In the genomic region with DNA sequence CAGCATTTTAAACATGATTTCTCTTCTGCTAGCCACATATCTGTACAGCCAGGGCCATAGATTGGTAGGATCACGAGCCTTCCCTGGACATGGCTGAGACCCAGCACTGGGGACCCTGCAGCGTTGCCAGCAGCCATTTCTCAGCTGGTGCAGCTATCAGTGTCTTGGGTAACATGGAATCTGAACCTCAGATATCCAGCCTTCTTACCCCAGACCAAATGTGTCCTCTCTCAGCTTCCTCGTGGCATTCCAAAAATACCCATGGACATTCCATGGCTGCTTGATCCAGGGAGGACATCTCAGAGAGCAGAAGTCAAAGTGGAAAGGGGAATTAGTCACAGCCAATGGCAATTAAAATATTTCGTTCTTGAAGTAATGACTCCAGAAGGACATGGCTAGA, we compare ENCODE assay signal across 13 mouse cellular contexts.
DNase-seq lines count a peak whose midpoint lies in the region; ATAC-seq and TF ChIP-seq lines count a peak whose summit lies in the region.
"Had no signal": no experiment of that assay in that cellular context is flagged by ENCODE, and none has a peak within 500 bp of the region (broad histone marks: within the 10 kb centered on the region; RNA-seq: fewer than 3 reads in every experiment).

No protein-coding gene starts in this region.

- no peak overlapping the region for H3K9ac ChIP-seq in heart, embryonic 14.5 days (ENCODE audit: low read length)
- H3K9ac ChIP-seq in lung, embryonic 14.5 days, result no peak overlapping the region
- H3K9ac ChIP-seq in embryonic facial prominence, embryonic 11.5 days (replicated peaks; ENCODE audit: low read length), result no peak overlapping the region
- H3K9ac ChIP-seq in limb, embryonic 12.5 days (replicated peaks), result no peak overlapping the region
- H3K9ac ChIP-seq: liver, embryonic 13.5 days had no signal

- no peak for TF ChIP-seq CTCF in lung, embryonic 14.5 days (IDR thresholded peaks at IDR 0.05; ENCODE audit: low read depth)

- no peaks in the 10 kb centered on the region for H3K36me3 ChIP-seq in heart, embryonic 14.5 days (ENCODE audit: control insufficient read depth, insufficient read depth, low read length)
- no peaks in the 10 kb centered on the region for H3K36me3 ChIP-seq in lung, embryonic 14.5 days (ENCODE audit: insufficient read depth)
- no peaks in the 10 kb centered on the region for H3K36me3 ChIP-seq in embryonic facial prominence, embryonic 11.5 days (replicated peaks; ENCODE audit: control insufficient read depth, insufficient read depth, low read depth, low read length)
- H3K36me3 ChIP-seq in limb, embryonic 12.5 days, result peaks cover 11% of the 10 kb centered on the region; the same call in 1 of the 2 replicates
- H3K36me3 ChIP-seq: liver, embryonic 13.5 days had no signal

- no peak overlapping the region for H3K4me2 ChIP-seq in heart, embryonic 14.5 days (ENCODE audit: low read length)
- no peak overlapping the region for H3K4me2 ChIP-seq in lung, embryonic 14.5 days
- H3K4me2 ChIP-seq in embryonic facial prominence, embryonic 11.5 days (ENCODE audit: low read depth, low read length), result no peak overlapping the region
- H3K4me2 ChIP-seq in limb, embryonic 12.5 days, result no peak overlapping the region; the same call in 1 of the 2 replicates
- H3K4me2 ChIP-seq: liver, embryonic 13.5 days; midbrain, embryonic 11.5 days had no signal

- peaks cover 9 to 21% of the 10 kb centered on the region in 2 experiments for H3K4me1 ChIP-seq in heart, embryonic 14.5 days (ENCODE audit: control insufficient read depth in 2 of 2, insufficient read depth in 2 of 2, low read length in 2 of 2)
- peaks cover 7% of the 10 kb centered on the region for H3K4me1 ChIP-seq in lung, embryonic 14.5 days (ENCODE audit: insufficient read depth)
- no peaks in the 10 kb centered on the region for H3K4me1 ChIP-seq in embryonic facial prominence, embryonic 11.5 days (ENCODE audit: control insufficient read depth, insufficient read depth, low read length)
- H3K4me1 ChIP-seq in limb, embryonic 12.5 days (replicated peaks), result peaks cover 68% of the 10 kb centered on the region
- H3K4me1 ChIP-seq: liver, embryonic 13.5 days had no signal

- no peaks in the 10 kb centered on the region for H3K27me3 ChIP-seq in heart, embryonic 14.5 days (ENCODE audit: control insufficient read depth, insufficient read depth, low read length)
- no peaks in the 10 kb centered on the region for H3K27me3 ChIP-seq in lung, embryonic 14.5 days (ENCODE audit: insufficient read depth, low read length)
- no peaks in the 10 kb centered on the region for H3K27me3 ChIP-seq in embryonic facial prominence, embryonic 11.5 days (ENCODE audit: control insufficient read depth, insufficient read depth, low read length)
- no peaks in the 10 kb centered on the region for H3K27me3 ChIP-seq in limb, embryonic 12.5 days
- H3K27me3 ChIP-seq: CH12.LX; liver, embryonic 13.5 days had no signal

- no peak overlapping the region for H3K4me3 ChIP-seq in heart, embryonic 14.5 days (ENCODE audit: control insufficient read depth in 1 of 2, insufficient read depth in 1 of 2, low read depth in 1 of 2, low read length in 2 of 2)
- no peak overlapping the region for H3K4me3 ChIP-seq in lung, embryonic 14.5 days (ENCODE audit: low read depth, low read length)
- H3K4me3 ChIP-seq in embryonic facial prominence, embryonic 11.5 days (ENCODE audit: low read depth, low read length), result no peak overlapping the region
- H3K4me3 ChIP-seq in limb, embryonic 12.5 days (replicated peaks), result no peak overlapping the region
- H3K4me3 ChIP-seq: liver, embryonic 13.5 days had no signal

- no peak for DNase-seq in heart, postnatal 4 days
- no peak for DNase-seq in lung, embryonic 14.5 days
- DNase-seq in lung, postnatal 10 days, result no peak
- no peak for DNase-seq in embryonic facial prominence, embryonic 11.5 days (ENCODE audit: low spot score)
- DNase-seq in left cerebral cortex, adult 11 months (ENCODE audit: low spot score), result no peak
- DNase-seq: adrenal gland, postnatal 14 days; liver, embryonic 13.5 days had no signal

- WGBS in heart, embryonic 14.5 days, result 17% methylated on average over 4 of the region's 4 CpGs
- 37% methylated on average over 4 of the region's 4 CpGs for WGBS in lung, embryonic 14.5 days
- WGBS in embryonic facial prominence, embryonic 11.5 days, result 39% methylated on average over 4 of the region's 4 CpGs
- 42% methylated on average over 4 of the region's 4 CpGs for WGBS in limb, embryonic 12.5 days

- ATAC-seq in heart, embryonic 14.5 days (ENCODE audit: insufficient number of reproducible peaks, insufficient read depth, low FRiP score, low read depth), result no peak
- no peak for ATAC-seq in lung, embryonic 14.5 days (ENCODE audit: insufficient read depth)
- 0 out of 2 replicates have a peak, but pooled peaks have one; percentile 2 for ATAC-seq in embryonic facial prominence, embryonic 11.5 days (replicated peaks; ENCODE audit: insufficient number of reproducible peaks, low FRiP score, low TSS enrichment, low read depth)
- no peak for ATAC-seq in limb, embryonic 12.5 days (ENCODE audit: insufficient number of reproducible peaks, insufficient read depth, low FRiP score, low TSS enrichment, low read depth)
- no peak for ATAC-seq in activated CD4-positive, CD25-positive, alpha-beta regulatory T cell, adult 4 months
- ATAC-seq: forebrain, embryonic 16.5 days had no signal

- no peaks in the 10 kb centered on the region for H3K9me3 ChIP-seq in heart, embryonic 14.5 days (ENCODE audit: control insufficient read depth, low read length)
- no peaks in the 10 kb centered on the region for H3K9me3 ChIP-seq in lung, embryonic 14.5 days (ENCODE audit: low read depth, low read length)
- H3K9me3 ChIP-seq in embryonic facial prominence, embryonic 11.5 days (replicated peaks; ENCODE audit: control insufficient read depth, low read length), result no peaks in the 10 kb centered on the region
- no peaks in the 10 kb centered on the region for H3K9me3 ChIP-seq in limb, embryonic 12.5 days
- H3K9me3 ChIP-seq: liver, embryonic 13.5 days had no signal

- peak overlapping the region; percentile 46 to 55; a peak in 2 of 4 replicates for H3K27ac ChIP-seq in heart, embryonic 14.5 days (replicated peaks in 1 of 2; ENCODE audit: control insufficient read depth in 1 of 2, insufficient read depth in 1 of 2, low read depth in 2 of 2, low read length in 2 of 2)
- 0 out of 2 replicates have a peak overlapping the region, but pooled peaks have one; percentile 32 for H3K27ac ChIP-seq in lung, embryonic 14.5 days (ENCODE audit: low read depth)
- peak overlapping the region; percentile 43; the same call in 1 of the 2 replicates for H3K27ac ChIP-seq in embryonic facial prominence, embryonic 11.5 days (replicated peaks; ENCODE audit: low read depth, low read length)
- H3K27ac ChIP-seq in limb, embryonic 12.5 days, result peak overlapping the region; percentile 68
- H3K27ac ChIP-seq: liver, embryonic 13.5 days had no signal
